Comparison of ENCODE assay signal across 9 mouse cellular contexts in genomic region chr5:24427285-24427633, GRCm38 (mm10). TPM values are rescaled to one million over a fixed set of nuclear protein-coding genes. Genes with fewer than 3 reads are reported as not detected.
A peak's percentile ranks its signal among the peaks of the same experiment; 100 is the strongest.
DNase-seq lines count a peak whose midpoint lies in the region; ATAC-seq lines count a peak whose summit lies in the region.
"Had no signal": no experiment of that assay in that cellular context is flagged by ENCODE, and none has a peak within 500 bp of the region (broad histone marks: within the 10 kb centered on the region; RNA-seq: fewer than 3 reads in every experiment).

No protein-coding gene starts in this region.

- peaks cover 32% of the 10 kb centered on the region for H3K36me3 ChIP-seq in heart, embryonic 12.5 days
- H3K36me3 ChIP-seq in midbrain, embryonic 10.5 days = peaks cover 32% of the 10 kb centered on the region
- 0 out of 2 replicates have a peak, but pooled peaks cover 3% of the 10 kb centered on the region for H3K36me3 ChIP-seq in midbrain, embryonic 15.5 days (replicated peaks)
- H3K36me3 ChIP-seq in limb, embryonic 12.5 days = peaks cover 31% of the 10 kb centered on the region
- H3K36me3 ChIP-seq in stomach, embryonic 16.5 days (ENCODE audit: control insufficient read depth, insufficient read depth, low read length) = peaks cover 23% of the 10 kb centered on the region

- no peaks in the 10 kb centered on the region for H3K27me3 ChIP-seq in heart, embryonic 12.5 days (replicated peaks)
- H3K27me3 ChIP-seq in midbrain, embryonic 10.5 days (ENCODE audit: low read depth, poor library complexity, severe bottlenecking) = peaks cover 29% of the 10 kb centered on the region
- peaks cover 7% of the 10 kb centered on the region; the same call in 1 of the 2 replicates for H3K27me3 ChIP-seq in midbrain, embryonic 15.5 days (replicated peaks)
- H3K27me3 ChIP-seq in limb, embryonic 12.5 days = no peaks in the 10 kb centered on the region
- H3K27me3 ChIP-seq in stomach, embryonic 16.5 days (ENCODE audit: control insufficient read depth, insufficient read depth, low read length) = no peaks in the 10 kb centered on the region

- H3K4me3 ChIP-seq in heart, embryonic 12.5 days = 0 out of 2 replicates have a peak overlapping the region, but pooled peaks have one; percentile 76
- H3K4me3 ChIP-seq in midbrain, embryonic 10.5 days = peak overlapping the region; percentile 76
- H3K4me3 ChIP-seq in midbrain, embryonic 15.5 days = no peak overlapping the region
- peak overlapping the region; percentile 59 for H3K4me3 ChIP-seq in limb, embryonic 12.5 days (replicated peaks)
- H3K4me3 ChIP-seq in stomach, embryonic 16.5 days (replicated peaks; ENCODE audit: low read length) = peak overlapping the region; percentile 87

- no peaks in the 10 kb centered on the region for H3K9me3 ChIP-seq in heart, embryonic 12.5 days (replicated peaks)
- no peaks in the 10 kb centered on the region for H3K9me3 ChIP-seq in midbrain, embryonic 10.5 days (replicated peaks)
- no peaks in the 10 kb centered on the region for H3K9me3 ChIP-seq in midbrain, embryonic 15.5 days
- no peaks in the 10 kb centered on the region for H3K9me3 ChIP-seq in limb, embryonic 12.5 days
- no peaks in the 10 kb centered on the region for H3K9me3 ChIP-seq in stomach, embryonic 16.5 days (replicated peaks; ENCODE audit: control insufficient read depth, low read length)

- 0 out of 2 replicates have a peak overlapping the region, but pooled peaks have one; percentile 11 for H3K9ac ChIP-seq in heart, embryonic 12.5 days
- H3K9ac ChIP-seq in midbrain, embryonic 15.5 days = no peak overlapping the region
- H3K9ac ChIP-seq in limb, embryonic 12.5 days (replicated peaks) = peak overlapping the region; percentile 42
- peak overlapping the region; percentile 89 for H3K9ac ChIP-seq in stomach, embryonic 16.5 days (ENCODE audit: low read length)

- peaks cover 49% of the 10 kb centered on the region for H3K4me1 ChIP-seq in heart, embryonic 12.5 days (replicated peaks)
- H3K4me1 ChIP-seq in midbrain, embryonic 10.5 days = peaks cover 66% of the 10 kb centered on the region
- peaks cover 54% of the 10 kb centered on the region for H3K4me1 ChIP-seq in midbrain, embryonic 15.5 days
- peaks cover 52% of the 10 kb centered on the region for H3K4me1 ChIP-seq in limb, embryonic 12.5 days (replicated peaks)
- peaks cover 40% of the 10 kb centered on the region for H3K4me1 ChIP-seq in stomach, embryonic 16.5 days (ENCODE audit: control insufficient read depth, insufficient read depth, low read length)

- H3K27ac ChIP-seq in heart, embryonic 12.5 days (ENCODE audit: poor library complexity, severe bottlenecking) = no peak overlapping the region
- no peak overlapping the region; the same call in 1 of the 2 replicates for H3K27ac ChIP-seq in midbrain, embryonic 10.5 days (replicated peaks)
- no peak overlapping the region for H3K27ac ChIP-seq in midbrain, embryonic 15.5 days
- H3K27ac ChIP-seq in limb, embryonic 12.5 days = peak overlapping the region; percentile 94; the same call in 1 of the 2 replicates
- peak overlapping the region; percentile 99 for H3K27ac ChIP-seq in stomach, embryonic 16.5 days (ENCODE audit: low read length)

- DNase-seq in heart, postnatal 36 days = no peak
- no peak for DNase-seq in midbrain, embryonic 10.5 days (ENCODE audit: low spot score)
- no peak for DNase-seq in adrenal gland, postnatal 36 days
- DNase-seq: left cerebral cortex, postnatal 4 days had no signal

- 26% methylated on average over 12 of the region's 12 CpGs for WGBS in heart, embryonic 12.5 days
- WGBS in midbrain, embryonic 10.5 days = 12% methylated on average over 12 of the region's 12 CpGs
- 17% methylated on average over 12 of the region's 12 CpGs for WGBS in midbrain, embryonic 15.5 days
- 10% methylated on average over 12 of the region's 12 CpGs for WGBS in limb, embryonic 12.5 days
- WGBS in stomach, embryonic 16.5 days = 31% methylated on average over 12 of the region's 12 CpGs

- intact Hi-C loops in heart, postnatal 36 days (cut with DNase I) = loop anchor here (5.0 kb wide), 1 partner anchor 150 kb away; the partner anchor contains the start of gene Abcf2

- H3K4me2 ChIP-seq in heart, embryonic 12.5 days = peak overlapping the region; percentile 80
- H3K4me2 ChIP-seq in midbrain, embryonic 15.5 days = no peak overlapping the region
- H3K4me2 ChIP-seq in limb, embryonic 12.5 days = peak overlapping the region; percentile 81
- H3K4me2 ChIP-seq in stomach, embryonic 16.5 days (ENCODE audit: low read depth, low read length) = peak overlapping the region; percentile 96

- no peak for ATAC-seq in heart, embryonic 12.5 days (ENCODE audit: insufficient number of reproducible peaks, low FRiP score)
- no peak for ATAC-seq in midbrain, embryonic 15.5 days (replicated peaks)
- no peak for ATAC-seq in limb, embryonic 12.5 days (ENCODE audit: insufficient number of reproducible peaks, insufficient read depth, low FRiP score, low TSS enrichment, low read depth)
- no peak for ATAC-seq in stomach, embryonic 16.5 days (ENCODE audit: insufficient read depth, low FRiP score)
- no peak for ATAC-seq in frontal cortex, adult (ENCODE audit: low TSS enrichment)

RNA-seq across cellular contexts. Expression of gene Slc4a2, which starts 3.6 kb away (rescaled TPM):
- 31.1 and 39.4 TPM in 2 replicates for polyA plus RNA-seq in heart, embryonic 12.5 days (2016; fragmentation: Nextera tagmentation; extraction: Ambion mirVana)
- 10 to 100 TPM; 29.2 to 35.1 TPM for total RNA-seq in heart, postnatal 36 days (2021)
- polyA plus RNA-seq in midbrain, embryonic 10.5 days (2016; fragmentation: Nextera tagmentation; extraction: Ambion mirVana) = 32.9 and 33.3 TPM in 2 replicates
- 23.1 and 26.1 TPM in 2 replicates for polyA plus RNA-seq in midbrain, embryonic 15.5 days (2015; fragmentation: Nextera tagmentation; extraction: Ambion mirVana)
- polyA plus RNA-seq in limb, embryonic 12.5 days (2016; fragmentation: Nextera tagmentation; extraction: Ambion mirVana) = 47.1 and 50.2 TPM in 2 replicates
- polyA plus RNA-seq in stomach, embryonic 16.5 days (2015; fragmentation: Nextera tagmentation; extraction: Ambion mirVana) = 46.5 and 51.8 TPM in 2 replicates
- 10 to 100 TPM; 44.4 to 62.2 TPM for total RNA-seq in adrenal gland, postnatal 36 days (2021)

RNA-seq across cellular contexts. Expression of gene Cdk5, which starts 3.9 kb away (rescaled TPM):
- 32.0 and 35.9 TPM in 2 replicates for polyA plus RNA-seq in heart, embryonic 12.5 days (2016; fragmentation: Nextera tagmentation; extraction: Ambion mirVana)
- total RNA-seq in heart, postnatal 36 days (2021) = 10 to 100 TPM; 22.5 to 23.0 TPM
- polyA plus RNA-seq in midbrain, embryonic 10.5 days (2016; fragmentation: Nextera tagmentation; extraction: Ambion mirVana) = 49.0 and 61.6 TPM in 2 replicates
- 120 and 121 TPM in 2 replicates for polyA plus RNA-seq in midbrain, embryonic 15.5 days (2015; fragmentation: Nextera tagmentation; extraction: Ambion mirVana)
- polyA plus RNA-seq in limb, embryonic 12.5 days (2016; fragmentation: Nextera tagmentation; extraction: Ambion mirVana) = 53.8 and 54.5 TPM in 2 replicates
- polyA plus RNA-seq in stomach, embryonic 16.5 days (2015; fragmentation: Nextera tagmentation; extraction: Ambion mirVana) = 44.9 TPM in 2 replicates
- total RNA-seq in adrenal gland, postnatal 36 days (2021) = 10 to 100 TPM; 36.5 to 44.0 TPM

RNA-seq across cellular contexts. Expression of gene Asic3, which starts 14.1 kb away (rescaled TPM):
- polyA plus RNA-seq in heart, embryonic 12.5 days (2016; fragmentation: Nextera tagmentation; extraction: Ambion mirVana) = 0.09 and 0.19 TPM in 2 replicates
- total RNA-seq in heart, postnatal 36 days (2021) = not detected
- polyA plus RNA-seq in midbrain, embryonic 10.5 days (2016; fragmentation: Nextera tagmentation; extraction: Ambion mirVana) = 0.19 and 0.31 TPM in 2 replicates
- 0.20 and 0.35 TPM in 2 replicates for polyA plus RNA-seq in midbrain, embryonic 15.5 days (2015; fragmentation: Nextera tagmentation; extraction: Ambion mirVana)
- 1.2 and 1.7 TPM in 2 replicates for polyA plus RNA-seq in limb, embryonic 12.5 days (2016; fragmentation: Nextera tagmentation; extraction: Ambion mirVana)
- polyA plus RNA-seq in stomach, embryonic 16.5 days (2015; fragmentation: Nextera tagmentation; extraction: Ambion mirVana) = 0.23 and 0.52 TPM in 2 replicates
- under 1 TPM; 0.26 to 0.36 TPM for total RNA-seq in adrenal gland, postnatal 36 days (2021)
- total RNA-seq: left cerebral cortex, postnatal 4 days had no signal

RNA-seq across cellular contexts. Expression of gene Fastk, which starts 17.8 kb away (rescaled TPM):
- 172 and 175 TPM in 2 replicates for polyA plus RNA-seq in heart, embryonic 12.5 days (2016; fragmentation: Nextera tagmentation; extraction: Ambion mirVana)
- 100 to 1,000 TPM; 288 to 310 TPM for total RNA-seq in heart, postnatal 36 days (2021)
- 107 and 113 TPM in 2 replicates for polyA plus RNA-seq in midbrain, embryonic 10.5 days (2016; fragmentation: Nextera tagmentation; extraction: Ambion mirVana)
- 96.6 and 104 TPM in 2 replicates for polyA plus RNA-seq in midbrain, embryonic 15.5 days (2015; fragmentation: Nextera tagmentation; extraction: Ambion mirVana)
- polyA plus RNA-seq in limb, embryonic 12.5 days (2016; fragmentation: Nextera tagmentation; extraction: Ambion mirVana) = 105 TPM in 2 replicates
- 93.4 and 94.4 TPM in 2 replicates for polyA plus RNA-seq in stomach, embryonic 16.5 days (2015; fragmentation: Nextera tagmentation; extraction: Ambion mirVana)
- 10 to 100 TPM; 89.8 to 91.1 TPM for total RNA-seq in adrenal gland, postnatal 36 days (2021)

RNA-seq across cellular contexts. Expression of gene Tmub1, which starts 20.4 kb away (rescaled TPM):
- polyA plus RNA-seq in heart, embryonic 12.5 days (2016; fragmentation: Nextera tagmentation; extraction: Ambion mirVana) = 18.9 and 19.7 TPM in 2 replicates
- 10 to 100 TPM; 11.7 to 12.1 TPM for total RNA-seq in heart, postnatal 36 days (2021)
- 30.9 and 32.9 TPM in 2 replicates for polyA plus RNA-seq in midbrain, embryonic 10.5 days (2016; fragmentation: Nextera tagmentation; extraction: Ambion mirVana)
- polyA plus RNA-seq in midbrain, embryonic 15.5 days (2015; fragmentation: Nextera tagmentation; extraction: Ambion mirVana) = 62.9 and 63.7 TPM in 2 replicates
- polyA plus RNA-seq in limb, embryonic 12.5 days (2016; fragmentation: Nextera tagmentation; extraction: Ambion mirVana) = 21.0 and 21.8 TPM in 2 replicates
- 23.5 and 27.0 TPM in 2 replicates for polyA plus RNA-seq in stomach, embryonic 16.5 days (2015; fragmentation: Nextera tagmentation; extraction: Ambion mirVana)
- 10 to 100 TPM; 11.0 to 16.2 TPM for total RNA-seq in adrenal gland, postnatal 36 days (2021)

Comparison
In these comparisons a context has a peak if more than half of its experiments do, and no peak if none do; other contexts are left out.
1. H3K27ac ChIP-seq: peak in limb, embryonic 12.5 days (single experiment) and stomach, embryonic 16.5 days (single experiment); none in heart, embryonic 12.5 days (single experiment), midbrain, embryonic 10.5 days (single experiment) and midbrain, embryonic 15.5 days (single experiment).